Mouse (Mus musculus) spleen, adult 2 months (tissue): ENCODE measurements around the gene Gm5108. TPM values are rescaled to one million over a fixed set of nuclear protein-coding genes. Genes with fewer than 3 reads are reported as not detected.

Source experiments
- DNase-seq, 2 experiments: peaks; one replicate each; pipeline versions ENCODE4 v3.0.0 to v3.0.0-alpha.2; 2012 to 2021; ENCODE audit warnings: low spot score in 2 of 2, low read depth in 1 of 2
- H3K27ac ChIP-seq: fragments of 200-500 bp; 2 replicates; pipeline ENCODE4 v1.5.1; 2012; ENCODE audit warnings: low read length, inconsistent platforms; ENCODE audit not compliant: insufficient read depth
- H3K27me3 ChIP-seq: fragments of 200-500 bp; 2 replicates; pipeline ENCODE4 v1.6.1; 2012; ENCODE audit warnings: mild to moderate bottlenecking, moderate library complexity, low read length, inconsistent platforms; ENCODE audit not compliant: control insufficient read depth, insufficient read depth
- H3K36me3 ChIP-seq: fragments of 200-500 bp; 2 replicates; pipeline ENCODE4 v1.6.1; 2012; ENCODE audit warnings: mild to moderate bottlenecking, low read length, inconsistent platforms; ENCODE audit not compliant: control insufficient read depth, insufficient read depth
- H3K4me1 ChIP-seq: fragments of 200-500 bp; 2 replicates; pipeline ENCODE4 v1.6.1; 2011; ENCODE audit warnings: inconsistent platforms; ENCODE audit not compliant: control insufficient read depth, insufficient read depth, insufficient read length
- H3K4me3 ChIP-seq: fragments of 200-500 bp; 2 replicates; pipeline ENCODE4 v1.5.1; 2011; ENCODE audit warnings: mild to moderate bottlenecking, inconsistent platforms; ENCODE audit not compliant: insufficient read depth, insufficient read length; ENCODE audit errors: extremely low read depth
- CTCF ChIP-seq: fragments of 200-500 bp; IDR thresholded peaks from 2 replicates; pipeline ENCODE4 v1.5.1; 2011; ENCODE audit warnings: mild to moderate bottlenecking, inconsistent platforms; ENCODE audit not compliant: insufficient read depth, insufficient read length, insufficient replicate concordance; ENCODE audit errors: extremely low read depth
- POLR2A ChIP-seq: fragments of 200-500 bp; IDR thresholded peaks from 2 replicates; pipeline ENCODE4 v1.6.1; 2011; ENCODE audit warnings: low read depth, low read length, inconsistent platforms
- WGBS: fragments of 180-500 bp; shearing (Covaris S2); methylation state at CpG from one replicate; pipeline ENCODE4 v1.1.7; 2018; 5-methylcytosine and 5-hydroxymethylcytosine counted together
- polyA plus RNA-seq: library from polyadenylated mRNA; depleted of rRNA; stranded (reverse); fragments of >200 nt; gene quantifications from 2 replicates; pipeline ENCODE4 v1.2.3, GENCODE M21; 2012; rRNA removed

The Gm5108 gene
- polyA plus RNA-seq, 1 experiment, result not detected

DNA sequence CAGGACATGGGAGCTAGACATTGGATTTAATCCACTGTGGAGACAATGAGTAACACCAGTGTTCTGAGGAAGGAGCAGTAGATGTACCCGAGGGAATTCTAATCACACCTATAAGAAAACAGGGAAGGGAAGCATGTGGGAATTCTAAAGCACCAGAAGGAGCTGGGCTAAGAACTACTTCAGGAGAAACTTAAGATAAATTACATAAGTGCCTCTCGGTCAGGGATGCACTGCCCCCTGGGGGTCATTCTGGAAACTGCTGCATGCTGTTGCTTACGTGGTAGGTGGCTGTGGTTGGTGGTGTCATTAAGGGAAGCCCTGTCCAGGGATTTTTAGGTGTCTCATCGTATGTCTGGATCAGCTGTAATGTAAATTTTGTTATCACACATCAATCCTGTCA lies 71.1 kb downstream of the Gm5108 start:
- Histone ChIP-seq H3K36me3 (no peaks in the 10 kb centered on the region), H3K27ac (no peak overlapping the region), H3K4me1 (no peaks in the 10 kb centered on the region), H3K27me3 (no peaks in the 10 kb centered on the region), H3K4me3 (no peak overlapping the region)
- peak; percentile 27 to 72 for DNase-seq
- TF ChIP-seq POLR2A, result no peak
- TF ChIP-seq CTCF, result peak; percentile 85; the same call in 1 of the 2 replicates
- 11% methylated on average over 4 of the region's 4 CpGs for WGBS

DNA sequence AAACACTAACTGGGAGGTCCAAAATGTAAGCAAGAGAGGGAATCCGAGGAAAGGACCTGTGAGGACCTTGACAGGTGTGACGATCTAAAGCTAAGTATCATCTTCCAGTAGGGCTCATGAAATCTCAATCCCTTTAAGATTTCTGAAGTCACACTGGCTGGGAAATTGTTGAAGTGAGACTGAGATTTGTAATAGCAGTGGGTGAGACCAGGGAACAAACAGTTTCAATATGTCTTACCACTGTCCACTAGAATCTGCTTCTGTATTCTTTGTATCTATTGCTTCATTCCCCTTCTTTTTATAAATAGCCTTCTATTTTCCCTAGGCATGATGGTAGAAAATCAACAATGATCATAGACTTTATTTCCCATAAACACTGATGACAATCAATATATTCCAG lies 79.4 kb downstream of the Gm5108 start:
- no peak for TF ChIP-seq CTCF
- no peak for TF ChIP-seq POLR2A
- no peak for DNase-seq
- Histone ChIP-seq H3K36me3 (no peaks in the 10 kb centered on the region), H3K27me3 (no peaks in the 10 kb centered on the region), H3K4me3 (no peak overlapping the region), H3K4me1 (no peaks in the 10 kb centered on the region), H3K27ac (no peak overlapping the region)
- WGBS, result 84% methylated on average over 2 of the region's 2 CpGs

Other genes with a start within 250 kb of the Gm5108 start
- 24.6 and 38.1 TPM in 2 replicates for gene Atp8a1, start 94.2 kb upstream of the Gm5108 start, polyA plus RNA-seq
- gene Gm21905, start 4.8 kb downstream of the Gm5108 start, polyA plus RNA-seq, result not detected in 2 replicates
- gene Grxcr1, start 90.2 kb downstream of the Gm5108 start, polyA plus RNA-seq, result not detected in 2 replicates